ENCODE assay signal across 8 mouse cellular contexts in genomic region chr3:90515242-90515641, GRCm38 (mm10). TPM values are rescaled to one million over a fixed set of nuclear protein-coding genes. Genes with fewer than 3 reads are reported as not detected.
DNase-seq lines count a peak whose midpoint lies in the region; TF ChIP-seq lines count a peak whose summit lies in the region.

No protein-coding gene starts in this region.

- peak; percentile 48 for DNase-seq in adrenal gland, postnatal 25 days
- DNase-seq in heart, adult 9 months (ENCODE audit: low spot score in 2 of 2): peak; percentile 54 to 65
- DNase-seq in kidney, adult 9 months: peak; percentile 58
- DNase-seq in lung, postnatal 14 days: peak; percentile 68
- DNase-seq in right cerebral cortex, adult 18-20 months: no peak
- no peak for DNase-seq in c-Kit-positive CD71-positive TER-119-positive erythroid progenitor cells, embryonic 14.5 days (ENCODE audit: low spot score)
- DNase-seq in testis, postnatal 10 days (ENCODE audit: low spot score): no peak

- H3K4me3 ChIP-seq in C2C12 (ENCODE audit: insufficient read depth, poor library complexity, severe bottlenecking): peak overlapping the region; percentile 35

- H3K27me3 ChIP-seq in C2C12 (ENCODE audit: control insufficient read depth, insufficient read depth, insufficient read length): no peaks in the 10 kb centered on the region

- H3K36me3 ChIP-seq in C2C12 (ENCODE audit: control insufficient read depth, insufficient read depth): peaks cover 6% of the 10 kb centered on the region

- H3K79me3 ChIP-seq in C2C12 (ENCODE audit: low read depth): no peaks in the 10 kb centered on the region

- peaks cover 35% of the 10 kb centered on the region for H3K79me2 ChIP-seq in C2C12 (ENCODE audit: control insufficient read depth, insufficient read depth)

- peak overlapping the region; percentile 44 for H3ac ChIP-seq in C2C12 (ENCODE audit: control insufficient read depth, insufficient read length, low read depth)

- no peak for TF ChIP-seq CTCF in C2C12 (IDR thresholded peaks at IDR 0.05; ENCODE audit: control insufficient read depth, insufficient read depth, insufficient read length)

TF ChIP-seq in C2C12, 6 proteins besides CTCF, POLR2A, EP300 and RAD21:
- TF ChIP-seq FOSL1 (IDR thresholded peaks at IDR 0.05; ENCODE audit: insufficient read depth, low read length, poor library complexity, severe bottlenecking): no peak
- no peak for TF ChIP-seq USF1 (IDR thresholded peaks at IDR 0.05; ENCODE audit: low read depth)
- no peak for TF ChIP-seq MAX (IDR thresholded peaks at IDR 0.05)
- TF ChIP-seq CEBPB (IDR thresholded peaks at IDR 0.05; ENCODE audit: low read depth): no peak
- no peak for TF ChIP-seq MYOD1 (IDR thresholded peaks at IDR 0.05; ENCODE audit: control insufficient read depth, insufficient read length, low read depth)

RNA-seq across cellular contexts. Expression of gene S100a13, which starts 1.0 kb away (rescaled TPM):
- polyA plus RNA-seq in C2C12 (2012; fragmentation: generic; extraction: Trizol): 96.7 TPM
- total RNA-seq in adrenal gland, postnatal 25 days (2021): 28.8 and 41.1 TPM in 2 replicates

RNA-seq across cellular contexts. Expression of gene S100a1, which starts 1.1 kb away (rescaled TPM):
- 96.0 TPM for polyA plus RNA-seq in C2C12 (2012; fragmentation: generic; extraction: Trizol)
- 108 and 131 TPM in 2 replicates for total RNA-seq in adrenal gland, postnatal 25 days (2021)

RNA-seq across cellular contexts. Expression of gene Chtop, which starts 5.9 kb away (rescaled TPM):
- 103 TPM for polyA plus RNA-seq in C2C12 (2012; fragmentation: generic; extraction: Trizol)
- total RNA-seq in adrenal gland, postnatal 25 days (2021): 115 and 124 TPM in 2 replicates

RNA-seq across cellular contexts. Expression of gene S100a14, which starts 11.4 kb away (rescaled TPM):
- 0.96 TPM for polyA plus RNA-seq in C2C12 (2012; fragmentation: generic; extraction: Trizol)
- 0.52 and 0.95 TPM in 2 replicates for total RNA-seq in adrenal gland, postnatal 25 days (2021)

RNA-seq across cellular contexts. Expression of gene S100a16, which starts 21.8 kb away (rescaled TPM):
- 49.2 TPM for polyA plus RNA-seq in C2C12 (2012; fragmentation: generic; extraction: Trizol)
- total RNA-seq in adrenal gland, postnatal 25 days (2021): 48.4 and 52.1 TPM in 2 replicates

Comparison
In these comparisons a context has a peak if more than half of its experiments do, and no peak if none do; other contexts are left out.
1. DNase-seq: peak in adrenal gland, postnatal 25 days (single experiment), heart, adult 9 months (2 of 2), kidney, adult 9 months (single experiment) and lung, postnatal 14 days (single experiment); none in right cerebral cortex, adult 18-20 months (single experiment), c-Kit-positive CD71-positive TER-119-positive erythroid progenitor cells, embryonic 14.5 days (single experiment) and testis, postnatal 10 days (single experiment).